Mouse (Mus musculus) brown adipose tissue, adult 24 weeks (tissue): ENCODE results near the gene Atp5f1. TPM values are rescaled to one million over a fixed set of nuclear protein-coding genes. Genes with fewer than 3 reads are reported as not detected.
A peak's percentile ranks its signal among the peaks of the same experiment; 100 is the strongest.

ENCODE experiments used
- H3K27ac ChIP-seq: fragments of 200-500 bp; replicated peaks from 2 replicates; pipeline ENCODE4 v1.5.1; 2012; ENCODE audit warnings: low read depth, mild to moderate bottlenecking, low read length
- H3K4me1 ChIP-seq: fragments of 200-500 bp; 2 replicates; pipeline ENCODE4 v1.6.1; 2012; ENCODE audit warnings: low read length, mixed read lengths; ENCODE audit not compliant: control insufficient read depth, insufficient read depth, insufficient read length
- H3K4me3 ChIP-seq: fragments of 200-500 bp; 2 replicates; pipeline ENCODE4 v1.5.1; 2012; ENCODE audit warnings: low read depth, mild to moderate bottlenecking, low read length, moderate library complexity; ENCODE audit not compliant: insufficient read depth
- polyA plus RNA-seq: library from polyadenylated mRNA; stranded (reverse); fragments of >200 nt; gene quantifications from 2 replicates; pipeline ENCODE4 v1.2.4, GENCODE M21; 2012; ENCODE audit not compliant: missing spikeins, insufficient read depth, insufficient read length

Atp5f1 gene
- polyA plus RNA-seq, 1 experiment, result 2,018 TPM

DNA sequence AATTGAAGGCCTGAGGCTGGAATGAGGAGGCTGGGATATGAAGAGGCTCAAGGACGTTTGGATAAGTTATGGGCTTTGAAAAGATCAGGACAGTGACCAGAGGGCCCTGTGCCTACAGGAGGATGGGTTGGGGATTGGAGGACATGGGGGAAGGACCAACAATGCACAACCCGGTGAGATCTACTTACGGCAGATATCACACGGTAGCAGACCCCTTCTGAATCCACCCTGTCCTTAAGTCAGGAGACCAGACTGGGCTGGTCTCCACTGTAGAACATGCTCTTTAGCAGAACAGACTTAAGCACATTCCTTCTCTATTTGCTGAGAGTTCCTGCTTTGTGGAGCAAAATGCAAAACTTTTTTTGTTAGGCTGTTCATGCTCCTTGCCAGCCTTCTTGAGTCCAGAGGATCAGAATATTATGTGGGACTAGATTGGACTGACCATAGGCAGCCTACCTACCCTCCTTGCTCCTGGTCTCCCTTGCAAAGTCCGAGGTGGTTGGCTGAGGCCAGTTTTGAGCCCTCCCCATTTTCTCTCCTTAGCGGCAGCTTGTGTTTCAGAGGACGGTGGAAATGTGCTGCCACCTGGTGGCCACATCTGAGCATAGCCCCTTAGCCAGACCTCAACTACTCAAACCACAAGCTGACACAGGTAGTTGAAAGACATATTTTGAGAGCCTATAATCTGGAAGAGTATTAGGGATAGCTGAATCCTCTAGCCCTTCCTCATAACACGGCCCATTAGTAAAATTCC, 60.3 kb downstream of the Atp5f1 start:
- no peak overlapping the region for H3K27ac ChIP-seq
- H3K4me3 ChIP-seq, result no peak overlapping the region
- peaks cover 6% of the 10 kb centered on the region for H3K4me1 ChIP-seq

DNA sequence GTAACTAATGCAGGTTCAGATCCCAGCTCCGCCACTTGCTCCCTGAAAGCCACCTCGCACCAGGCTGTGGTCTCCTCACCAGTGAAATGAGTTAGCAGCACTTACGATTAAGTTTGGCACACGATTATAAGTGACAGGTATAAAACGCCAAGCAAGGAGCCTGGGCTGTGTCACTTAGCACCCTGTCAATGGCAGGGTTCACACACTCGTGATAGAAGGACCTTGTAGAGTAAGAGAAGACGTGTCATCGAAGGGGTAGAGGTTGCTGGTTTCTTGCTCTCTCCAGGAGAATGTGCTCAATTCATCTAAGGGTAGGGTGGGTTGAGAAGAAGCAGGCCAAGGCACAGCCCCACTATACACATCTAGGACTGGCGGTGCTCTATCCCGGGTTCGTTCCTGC, 61.0 kb downstream of the Atp5f1 start:
- Histone ChIP-seq H3K27ac (no peak overlapping the region), H3K4me3 (no peak overlapping the region), H3K4me1 (peaks cover 13% of the 10 kb centered on the region)

DNA sequence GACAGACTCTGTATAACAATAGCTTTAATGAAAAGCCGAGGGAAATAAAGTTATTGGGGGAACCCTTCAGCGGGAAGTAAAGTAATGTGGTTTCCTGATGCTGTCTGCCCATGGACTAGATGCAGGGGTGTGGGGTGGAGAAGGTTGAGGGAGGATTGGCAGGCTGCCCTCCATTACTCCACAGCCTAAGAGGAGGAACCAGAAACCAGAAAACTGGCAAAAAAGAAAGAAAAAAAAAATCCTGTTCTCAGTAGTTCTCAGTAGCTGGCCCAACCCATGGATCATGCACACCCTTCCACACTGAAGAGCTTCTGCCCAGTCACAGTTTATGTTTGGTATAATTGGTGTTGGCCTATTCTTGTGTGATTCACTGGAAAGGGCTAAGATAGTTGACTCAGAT, 61.6 kb downstream of the Atp5f1 start:
- Histone ChIP-seq H3K4me1 (peaks cover 17% of the 10 kb centered on the region), H3K4me3 (no peak overlapping the region), H3K27ac (no peak overlapping the region)

DNA sequence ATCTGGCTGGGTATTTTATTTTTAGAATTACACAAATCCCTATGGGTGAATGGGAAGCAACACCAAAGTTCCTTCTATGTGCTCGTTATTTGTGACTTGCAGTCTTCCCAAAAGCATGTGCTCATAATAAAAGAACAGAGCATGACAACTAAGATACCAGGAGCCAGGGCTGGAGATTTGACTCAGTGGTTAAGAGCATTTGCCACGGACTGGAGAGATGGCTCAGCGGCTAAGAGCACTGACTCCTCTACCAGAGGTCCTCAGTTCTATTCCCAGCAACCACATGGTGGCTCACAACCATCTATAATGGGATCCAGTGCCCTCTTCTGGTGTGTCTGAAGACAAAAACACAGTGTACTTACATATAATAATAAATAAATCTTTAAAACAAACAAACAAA, 63.1 kb downstream of the Atp5f1 start:
- no peak overlapping the region for H3K4me3 ChIP-seq
- H3K4me1 ChIP-seq, result peaks cover 24% of the 10 kb centered on the region
- no peak overlapping the region for H3K27ac ChIP-seq

DNA sequence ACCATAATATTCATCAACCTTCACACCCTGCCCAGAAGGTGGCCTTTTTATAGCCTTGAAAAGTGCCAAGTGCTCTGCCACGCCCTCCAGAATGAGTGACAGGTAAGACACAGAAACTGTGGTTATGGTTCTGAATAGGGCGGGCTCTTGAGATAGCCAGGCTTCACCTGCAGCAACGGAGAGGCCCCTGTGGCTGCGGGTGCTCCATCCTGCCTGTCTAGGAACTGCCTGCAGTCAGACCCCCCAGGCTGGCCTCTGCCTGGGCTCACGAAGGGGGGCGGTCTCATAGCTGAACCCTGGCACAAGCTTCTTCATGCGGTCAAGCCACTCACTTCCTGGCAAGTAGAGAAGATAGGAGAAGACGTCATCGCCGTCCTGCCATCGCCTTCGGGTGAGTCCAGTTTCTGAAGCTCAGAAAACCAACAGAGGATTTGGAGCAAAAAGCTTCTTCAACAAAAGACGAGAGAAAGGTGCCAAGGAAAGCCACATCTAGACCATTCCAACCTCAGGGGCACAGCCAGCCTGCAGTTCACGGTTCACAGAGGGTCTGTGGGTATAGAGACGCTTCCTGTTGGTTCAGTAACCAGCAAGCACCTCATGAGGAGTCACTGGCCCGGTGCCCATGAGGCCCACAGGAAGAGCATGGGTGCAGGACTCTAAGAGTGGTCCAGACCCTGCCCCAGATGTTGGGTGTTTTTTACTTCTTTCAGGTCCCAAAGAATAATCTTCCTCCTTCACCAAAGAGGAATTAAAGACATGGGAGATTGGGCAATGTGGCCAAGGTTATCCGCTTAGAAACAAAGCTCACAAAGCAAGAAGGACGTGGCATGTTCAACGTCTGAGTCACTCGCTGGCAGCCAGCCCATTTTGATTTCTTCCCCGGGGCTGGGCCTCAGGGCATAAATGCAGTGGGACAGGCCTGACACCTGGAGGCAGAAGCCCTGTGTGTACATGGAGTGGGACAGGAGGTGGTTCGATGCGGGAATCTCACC, 65.0 kb downstream of the Atp5f1 start:
- H3K27ac ChIP-seq, result peak overlapping the region; percentile 91
- peaks cover 29% of the 10 kb centered on the region for H3K4me1 ChIP-seq
- no peak overlapping the region for H3K4me3 ChIP-seq

DNA sequence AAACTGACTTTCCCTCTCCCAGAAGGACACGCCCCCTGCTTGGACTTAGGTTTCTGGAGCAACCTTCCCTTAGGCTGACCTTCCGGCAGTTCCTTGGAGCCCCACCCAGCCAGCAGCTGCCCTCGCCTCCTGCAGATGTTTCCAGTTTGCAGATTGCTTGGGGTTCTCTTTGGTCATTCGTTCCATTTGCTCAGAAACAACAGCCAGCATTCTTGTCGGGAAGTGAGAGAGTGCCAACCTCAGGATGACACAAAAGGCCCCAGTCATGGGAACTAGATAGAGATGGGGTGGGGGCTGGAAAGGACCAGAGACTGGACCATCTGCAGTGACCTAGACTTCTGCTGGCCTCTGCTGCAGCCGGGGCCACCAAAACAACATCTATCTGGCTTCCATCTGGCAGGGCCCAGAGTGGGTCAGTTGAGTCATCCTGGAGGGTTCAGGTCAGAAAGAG, 65.9 kb downstream of the Atp5f1 start:
- Histone ChIP-seq H3K4me1 (peaks cover 29% of the 10 kb centered on the region), H3K27ac (peak overlapping the region; percentile 91), H3K4me3 (no peak overlapping the region)

Other genes starting within 250 kb of the Atp5f1 start
- 103 and 111 TPM in 2 replicates for gene Rap1a, start 158.8 kb downstream of the Atp5f1 start, polyA plus RNA-seq
- gene Adora3, start 89.2 kb downstream of the Atp5f1 start, polyA plus RNA-seq, result not detected in 2 replicates
- gene Tmigd3, start 89.2 kb downstream of the Atp5f1 start, polyA plus RNA-seq, result not detected in 2 replicates
- 2.4 and 4.1 TPM in 2 replicates for gene I830077J02Rik, start 27.4 kb downstream of the Atp5f1 start, polyA plus RNA-seq
- 21.2 and 22.0 TPM in 2 replicates for gene Wdr77, start 730 bp downstream of the Atp5f1 start, polyA plus RNA-seq
- gene Ovgp1, start 13.6 kb upstream of the Atp5f1 start, polyA plus RNA-seq, result 0.67 TPM in 1 of 2 replicates, not detected in the other
- gene Pifo, start 54.5 kb upstream of the Atp5f1 start, polyA plus RNA-seq, result not detected in 2 replicates
- not detected in 2 replicates for gene Chil5, start 72.7 kb upstream of the Atp5f1 start, polyA plus RNA-seq
- not detected in 2 replicates for gene Chia1, start 153.1 kb upstream of the Atp5f1 start, polyA plus RNA-seq
- not detected in 2 replicates for gene Chil3, start 207.5 kb upstream of the Atp5f1 start, polyA plus RNA-seq